Mouse (Mus musculus) liver, embryonic 16.5 days (tissue): Measurements from ENCODE around the gene Prkca. TPM values are rescaled to one million over a fixed set of nuclear protein-coding genes. Genes with fewer than 3 reads are reported as not detected.

Experiments
- ATAC-seq: fragments of 200-750 bp; cut with Nextera tagmentation; 2 replicates; pipeline ENCODE4 v1.8.0; 2017; ENCODE audit warnings: low read depth, mild to moderate bottlenecking, moderate number of reproducible peaks, moderate library complexity
- H3K27ac ChIP-seq: fragments of 300-500 bp; sonication (generic); 2 replicates; pipeline ENCODE4 v1.5.1; 2014; ENCODE audit warnings: mild to moderate bottlenecking, low read length
- H3K27me3 ChIP-seq: fragments of 300-500 bp; sonication (generic); 2 replicates; pipeline ENCODE4 v1.6.1; 2014; ENCODE audit warnings: low read depth, low read length, mixed read lengths; ENCODE audit not compliant: control insufficient read depth, insufficient read depth
- H3K36me3 ChIP-seq: fragments of 300-500 bp; sonication (generic); 2 replicates; pipeline ENCODE4 v1.6.1; 2014; ENCODE audit warnings: mild to moderate bottlenecking; ENCODE audit not compliant: control insufficient read depth, insufficient read depth
- H3K4me1 ChIP-seq: fragments of 300-500 bp; sonication (generic); 2 replicates; pipeline ENCODE4 v1.6.1; 2014; ENCODE audit warnings: low read depth, low read length, mixed read lengths; ENCODE audit not compliant: control insufficient read depth
- H3K4me2 ChIP-seq: fragments of 300-500 bp; sonication (generic); 2 replicates; pipeline ENCODE4 v1.6.1; 2014; ENCODE audit warnings: low read depth, low read length, mixed read lengths
- H3K4me3 ChIP-seq: fragments of 300-500 bp; sonication (generic); 2 replicates; pipeline ENCODE4 v1.5.1; 2014; ENCODE audit warnings: low read depth, mild to moderate bottlenecking, low read length
- H3K9ac ChIP-seq: fragments of 300-500 bp; sonication (generic); 2 replicates; pipeline ENCODE4 v1.6.1; 2014; ENCODE audit warnings: low read depth, low read length
- H3K9me3 ChIP-seq: fragments of 300-500 bp; sonication (generic); replicated peaks from 2 replicates; pipeline ENCODE4 v1.6.1; 2016; ENCODE audit warnings: low read length; ENCODE audit not compliant: control insufficient read depth
- WGBS: fragments of 180-500 bp; shearing (Covaris S2); extraction: QIAGEN DNeasy Blood & Tissue Kit; methylation state at CpG from one replicate; pipeline ENCODE4 v1.1.7; 2014; ENCODE audit not compliant: insufficient replicate concordance; 5-methylcytosine and 5-hydroxymethylcytosine counted together
- microRNA-seq: library from miRNA; unstranded; fragments of <30 nt; microRNA quantifications from one replicate; pipeline ENCODE4, GENCODE M21; 2016
- polyA plus RNA-seq: library from polyadenylated mRNA; unstranded; fragments of >200 nt; fragmentation: Nextera tagmentation; extraction: Ambion mirVana; gene quantifications from 2 replicates; pipeline ENCODE4 v1.2.1, GENCODE M21; 2015

The Prkca gene
- polyA plus RNA-seq, 1 experiment from 2014 or later, result 3.4 TPM

DNA sequence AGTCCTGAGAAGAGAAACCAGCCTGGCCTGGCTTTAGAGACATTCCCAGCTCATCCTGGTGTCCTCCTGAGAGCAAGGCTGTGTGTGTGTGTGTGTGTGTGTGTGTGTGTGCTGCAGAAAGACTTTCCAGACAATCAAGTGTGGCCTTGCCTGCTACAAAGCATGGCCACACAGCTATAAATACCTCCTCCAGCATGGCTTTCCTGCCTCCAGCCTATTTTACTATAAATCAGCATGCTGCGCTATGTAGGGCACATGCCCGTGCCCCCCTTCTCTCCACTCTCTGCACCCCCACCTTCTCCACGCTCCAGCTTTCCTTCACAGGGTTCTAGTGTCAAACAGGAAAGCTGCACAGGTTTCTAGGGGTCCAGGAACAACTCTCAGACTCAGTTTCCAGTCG is 448.1 kb downstream of the Prkca start:
- Histone ChIP-seq H3K9me3 (no peaks in the 10 kb centered on the region), H3K4me3 (no peak overlapping the region), H3K4me2 (no peak overlapping the region), H3K4me1 (no peaks in the 10 kb centered on the region), H3K27ac (no peak overlapping the region), H3K9ac (no peak overlapping the region), H3K27me3 (no peaks in the 10 kb centered on the region), H3K36me3 (no peaks in the 10 kb centered on the region)
- WGBS, result 50% methylated on average over 4 of the region's 4 CpGs
- no peak for ATAC-seq

GRCm38 (mm10) chr11:107891377-107891776 is 452.4 kb downstream of the Prkca start:
- Histone ChIP-seq H3K9me3 (no peaks in the 10 kb centered on the region), H3K4me2 (no peak overlapping the region), H3K4me1 (no peaks in the 10 kb centered on the region), H3K4me3 (no peak overlapping the region), H3K27me3 (no peaks in the 10 kb centered on the region), H3K36me3 (no peaks in the 10 kb centered on the region), H3K27ac (no peak overlapping the region), H3K9ac (no peak overlapping the region)
- ATAC-seq, result no peak
- WGBS, result 65% methylated on average over 3 of the region's 3 CpGs

- no peak overlapping the region for H3K4me2 ChIP-seq
- 69% methylated on average over 6 of the region's 6 CpGs for WGBS
These were observed 456.4 kb downstream of the Prkca start for GRCm38 (mm10) chr11:107887342-107887741.

More at GRCm38 (mm10) chr11:107887342-107887741, 456.4 kb downstream of the Prkca start:
- H3K9ac ChIP-seq, result no peak overlapping the region
- H3K9me3 ChIP-seq, result no peaks in the 10 kb centered on the region
- H3K27ac ChIP-seq, result no peak overlapping the region
- H3K36me3 ChIP-seq, result no peaks in the 10 kb centered on the region
- no peaks in the 10 kb centered on the region for H3K27me3 ChIP-seq
- no peaks in the 10 kb centered on the region for H3K4me1 ChIP-seq
- no peak for ATAC-seq
- H3K4me3 ChIP-seq, result no peak overlapping the region

Small RNAs within 50 kb of the gene (microRNA-seq; reads per million reads assigned to microRNA genes)
- not detected for gene Mir7223

Other genes starting within 250 kb of the Prkca start
- gene Apoh, start 574 bp downstream of the Prkca start, polyA plus RNA-seq, result 970 and 1,131 TPM in 2 replicates
- 0.96 and 1.1 TPM in 2 replicates for gene Cep112, start 81.3 kb upstream of the Prkca start, polyA plus RNA-seq